Mouse (Mus musculus) liver, embryonic 12.5 days (tissue): ENCODE data around the gene Slc11a2. TPM values are rescaled to one million over a fixed set of nuclear protein-coding genes. Genes with fewer than 3 reads are reported as not detected.

Experiments used
- ATAC-seq: fragments of 200-750 bp; cut with Nextera tagmentation; 2 replicates; pipeline ENCODE4 v1.8.0; 2017; ENCODE audit warnings: moderate number of reproducible peaks, mild to moderate bottlenecking, moderate library complexity
- H3K27ac ChIP-seq: fragments of 300-500 bp; sonication (generic); 2 replicates; pipeline ENCODE4 v1.5.1; 2016; ENCODE audit warnings: mild to moderate bottlenecking
- H3K27me3 ChIP-seq: fragments of 300-500 bp; sonication (generic); replicated peaks from 2 replicates; pipeline ENCODE4 v1.6.1; 2016; ENCODE audit warnings: mild to moderate bottlenecking, moderate library complexity
- H3K36me3 ChIP-seq: fragments of 300-500 bp; sonication (generic); 2 replicates; pipeline ENCODE4 v1.6.1; 2016; ENCODE audit warnings: mild to moderate bottlenecking, moderate library complexity
- H3K4me1 ChIP-seq: fragments of 300-500 bp; sonication (generic); 2 replicates; pipeline ENCODE4 v1.6.1; 2016
- H3K4me2 ChIP-seq: fragments of 300-500 bp; sonication (generic); 2 replicates; pipeline ENCODE4 v1.6.1; 2016; ENCODE audit warnings: mild to moderate bottlenecking, moderate library complexity
- H3K4me3 ChIP-seq: fragments of 300-500 bp; sonication (generic); 2 replicates; pipeline ENCODE4 v1.5.1; 2016; ENCODE audit warnings: mild to moderate bottlenecking, moderate library complexity
- H3K9ac ChIP-seq: fragments of 300-500 bp; sonication (generic); 2 replicates; pipeline ENCODE4 v1.6.1; 2016; ENCODE audit warnings: mild to moderate bottlenecking, moderate library complexity
- H3K9me3 ChIP-seq: fragments of 300-500 bp; sonication (generic); replicated peaks from 2 replicates; pipeline ENCODE4 v1.6.1; 2016; ENCODE audit warnings: mild to moderate bottlenecking, moderate library complexity
- WGBS: fragments of 180-500 bp; shearing (Covaris S2); methylation state at CpG from one replicate; pipeline ENCODE4 v1.1.7; 2016; ENCODE audit not compliant: insufficient replicate concordance; 5-methylcytosine and 5-hydroxymethylcytosine counted together
- polyA plus RNA-seq: library from polyadenylated mRNA; unstranded; fragments of >200 nt; fragmentation: Nextera tagmentation; extraction: Ambion mirVana; gene quantifications from 2 replicates; pipeline ENCODE4 v1.2.1, GENCODE M21; 2016

Slc11a2 gene
- polyA plus RNA-seq, 1 experiment from 2014 or later: 56.5 TPM

DNA sequence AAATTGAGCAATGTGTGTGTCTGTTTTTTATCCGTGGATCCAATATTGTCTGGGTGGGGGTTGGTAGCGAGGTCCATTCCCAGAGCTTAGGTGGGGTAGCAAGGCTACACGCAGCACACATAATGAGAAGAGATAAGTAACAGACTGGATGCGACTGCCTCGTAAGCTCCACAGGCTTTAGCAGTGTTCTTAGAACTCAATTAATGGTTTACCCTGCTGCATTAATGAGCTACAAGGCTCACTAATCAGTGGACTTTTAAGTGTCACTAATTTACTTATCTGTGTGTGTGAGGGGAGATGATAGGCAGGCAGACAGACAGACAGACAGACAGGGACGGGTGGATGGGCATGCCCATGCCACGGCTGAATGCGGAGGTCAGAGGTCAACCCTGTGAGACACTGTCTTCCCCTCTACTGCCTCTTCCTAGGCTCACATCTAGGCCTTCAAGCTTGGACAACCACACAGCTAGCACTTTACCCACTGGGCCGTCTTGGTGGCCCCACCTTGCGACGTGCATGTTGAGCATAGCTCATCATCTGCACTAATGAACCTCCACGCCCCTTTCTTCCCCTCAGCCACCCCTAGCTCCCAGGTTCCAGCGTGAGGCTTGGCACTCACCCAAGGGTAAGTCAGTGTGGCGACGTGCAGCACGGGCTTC, 24.2 kb downstream of the Slc11a2 start:
- Histone ChIP-seq H3K27ac (no peak overlapping the region), H3K9ac (no peak overlapping the region), H3K4me2 (no peak overlapping the region), H3K4me3 (no peak overlapping the region), H3K27me3 (no peaks in the 10 kb centered on the region), H3K9me3 (no peaks in the 10 kb centered on the region), H3K4me1 (peaks cover 42% of the 10 kb centered on the region), H3K36me3 (peaks cover 100% of the 10 kb centered on the region)
- 83% methylated on average over 16 of the region's 16 CpGs for WGBS
- no peak for ATAC-seq

DNA sequence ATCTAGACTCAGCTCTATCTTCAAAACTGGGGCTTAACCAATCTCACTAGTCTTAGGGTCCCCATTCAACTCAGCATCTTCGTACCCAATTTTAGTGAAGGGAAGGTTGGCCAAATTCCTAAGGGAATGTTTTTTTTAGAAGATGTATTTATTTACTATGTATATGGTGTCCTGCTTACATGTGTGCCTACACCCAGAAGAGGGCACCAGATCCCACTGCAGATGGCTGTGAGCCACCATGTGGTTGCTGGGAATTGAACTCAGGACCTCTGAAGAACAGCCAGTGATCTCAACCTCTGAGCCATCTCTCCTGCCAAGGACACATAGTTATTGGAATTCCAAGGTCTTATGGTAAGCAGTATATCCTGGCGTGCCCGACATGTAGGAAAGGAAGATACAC, 29.3 kb downstream of the Slc11a2 start:
- ATAC-seq: no peak
- Histone ChIP-seq H3K27ac (no peak overlapping the region), H3K9me3 (no peaks in the 10 kb centered on the region), H3K4me2 (no peak overlapping the region), H3K4me1 (peaks cover 35% of the 10 kb centered on the region), H3K4me3 (no peak overlapping the region), H3K27me3 (no peaks in the 10 kb centered on the region), H3K9ac (no peak overlapping the region), H3K36me3 (peaks cover 90% of the 10 kb centered on the region)
- WGBS: 94% methylated on average over 3 of the region's 3 CpGs

DNA sequence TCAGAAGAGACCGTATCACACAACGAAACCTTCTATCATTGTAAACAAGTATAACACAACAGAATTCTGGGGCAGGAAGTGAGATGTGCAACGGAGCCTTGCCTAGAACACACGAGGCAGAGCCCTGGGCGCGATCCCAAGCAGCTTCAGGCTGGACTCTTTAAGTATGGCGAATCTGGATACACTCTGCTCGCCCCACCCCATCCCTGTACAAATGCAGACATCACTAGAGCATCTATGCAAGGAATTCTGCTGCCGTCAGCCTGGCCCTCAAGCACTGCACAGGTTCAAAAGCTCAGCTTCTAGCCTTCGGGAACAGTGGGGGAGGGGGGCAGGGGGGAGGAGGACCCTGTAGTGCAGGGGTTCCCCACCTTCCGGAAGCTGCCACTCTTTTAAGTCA, 31.9 kb downstream of the Slc11a2 start:
- Histone ChIP-seq H3K4me1 (peaks cover 56% of the 10 kb centered on the region), H3K4me3 (no peak overlapping the region), H3K27me3 (no peaks in the 10 kb centered on the region), H3K36me3 (peaks cover 77% of the 10 kb centered on the region), H3K4me2 (peak overlapping the region; percentile 55; the same call in 1 of the 2 replicates), H3K9ac (peak overlapping the region; percentile 22; the same call in 1 of the 2 replicates), H3K9me3 (no peaks in the 10 kb centered on the region), H3K27ac (peak overlapping the region; percentile 88)
- WGBS: 92% methylated on average over 11 of the region's 11 CpGs
- ATAC-seq: no peak

DNA sequence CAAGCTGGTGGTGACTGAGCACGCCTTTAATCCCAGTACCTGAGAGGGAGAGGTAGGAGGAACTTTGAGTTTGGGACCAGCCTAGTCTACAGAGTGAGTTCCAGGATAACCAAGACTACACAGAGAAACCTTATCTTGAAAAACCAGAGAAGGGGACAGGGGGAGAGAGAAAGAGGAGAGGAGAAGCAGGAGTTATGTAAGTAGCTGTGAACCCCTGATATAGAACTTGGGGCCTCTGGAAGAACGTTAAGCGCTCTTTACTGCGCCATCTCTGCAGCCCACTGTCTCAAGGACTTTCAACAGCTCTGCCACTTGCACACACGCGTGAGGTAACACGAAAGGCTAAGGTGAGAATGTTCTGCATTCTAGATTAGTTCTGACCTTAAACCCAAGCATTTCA, 33.3 kb downstream of the Slc11a2 start:
- H3K27ac ChIP-seq: peak overlapping the region; percentile 88
- WGBS: 19% methylated on average over 7 of the region's 7 CpGs
- peak overlapping the region; percentile 52 for H3K9ac ChIP-seq

DNA sequence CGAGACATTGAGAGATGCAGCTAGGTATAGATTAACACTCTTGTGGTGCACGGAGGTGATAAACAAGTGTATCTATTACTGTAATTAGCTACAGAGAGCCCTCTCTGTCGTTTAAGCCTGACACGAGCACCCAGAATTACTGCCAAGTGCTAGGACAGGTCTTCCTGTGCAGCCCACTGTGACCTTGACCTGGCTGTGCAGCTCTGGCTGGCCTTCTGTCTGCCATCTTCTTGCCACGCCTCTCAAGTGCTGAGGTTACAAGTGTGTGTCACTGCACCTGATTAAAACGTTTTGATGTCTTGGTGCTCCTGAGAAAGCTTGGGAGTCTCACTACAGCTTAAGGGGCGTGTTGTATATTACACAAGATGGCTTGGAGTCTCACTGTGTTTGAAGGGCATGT, 33.8 kb downstream of the Slc11a2 start:
- Histone ChIP-seq H3K4me1 (peaks cover 62% of the 10 kb centered on the region), H3K4me2 (peak overlapping the region; percentile 55), H3K27me3 (no peaks in the 10 kb centered on the region), H3K9me3 (no peaks in the 10 kb centered on the region), H3K9ac (peak overlapping the region; percentile 52), H3K4me3 (no peak overlapping the region), H3K27ac (peak overlapping the region; percentile 88), H3K36me3 (peaks cover 64% of the 10 kb centered on the region)
- peak; percentile 58 for ATAC-seq
- WGBS: 31% methylated on average over 7 of the region's 7 CpGs

More for the DNA sequence above, 33.3 kb downstream of the Slc11a2 start:
- H3K27me3 ChIP-seq: no peaks in the 10 kb centered on the region
- H3K4me3 ChIP-seq: no peak overlapping the region; the same call in 1 of the 2 replicates
- peaks cover 62% of the 10 kb centered on the region for H3K4me1 ChIP-seq
- peak overlapping the region; percentile 55 for H3K4me2 ChIP-seq
- peaks cover 69% of the 10 kb centered on the region for H3K36me3 ChIP-seq
- ATAC-seq: peak; percentile 91
- no peaks in the 10 kb centered on the region for H3K9me3 ChIP-seq

DNA sequence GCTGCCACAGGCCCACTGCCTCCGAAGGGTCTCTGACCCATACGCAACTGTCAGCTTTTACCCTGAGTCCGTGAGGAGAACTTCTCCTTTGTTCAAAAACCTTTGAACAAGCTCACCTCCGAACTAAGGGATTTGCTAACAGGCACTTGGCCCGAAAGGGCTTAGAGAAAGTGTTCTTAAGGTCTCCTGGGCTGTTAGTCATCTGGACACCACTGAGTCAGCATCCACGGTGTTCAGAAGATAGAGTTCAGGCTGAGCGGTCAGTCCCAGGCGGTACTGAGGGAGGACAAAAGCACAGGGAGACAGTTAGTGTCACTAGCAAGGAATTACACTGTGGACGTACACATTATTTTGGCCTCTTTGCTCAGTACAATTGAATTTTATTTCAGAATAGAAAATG, 36.0 kb downstream of the Slc11a2 start:
- no peak overlapping the region for H3K27ac ChIP-seq
- no peak for ATAC-seq
- 79% methylated on average over 9 of the region's 9 CpGs for WGBS
- no peak overlapping the region for H3K4me2 ChIP-seq
- H3K4me1 ChIP-seq: peaks cover 60% of the 10 kb centered on the region
- no peak overlapping the region for H3K9ac ChIP-seq
- H3K27me3 ChIP-seq: no peaks in the 10 kb centered on the region
- peaks cover 42% of the 10 kb centered on the region for H3K36me3 ChIP-seq
- H3K4me3 ChIP-seq: no peak overlapping the region
- no peaks in the 10 kb centered on the region for H3K9me3 ChIP-seq

DNA sequence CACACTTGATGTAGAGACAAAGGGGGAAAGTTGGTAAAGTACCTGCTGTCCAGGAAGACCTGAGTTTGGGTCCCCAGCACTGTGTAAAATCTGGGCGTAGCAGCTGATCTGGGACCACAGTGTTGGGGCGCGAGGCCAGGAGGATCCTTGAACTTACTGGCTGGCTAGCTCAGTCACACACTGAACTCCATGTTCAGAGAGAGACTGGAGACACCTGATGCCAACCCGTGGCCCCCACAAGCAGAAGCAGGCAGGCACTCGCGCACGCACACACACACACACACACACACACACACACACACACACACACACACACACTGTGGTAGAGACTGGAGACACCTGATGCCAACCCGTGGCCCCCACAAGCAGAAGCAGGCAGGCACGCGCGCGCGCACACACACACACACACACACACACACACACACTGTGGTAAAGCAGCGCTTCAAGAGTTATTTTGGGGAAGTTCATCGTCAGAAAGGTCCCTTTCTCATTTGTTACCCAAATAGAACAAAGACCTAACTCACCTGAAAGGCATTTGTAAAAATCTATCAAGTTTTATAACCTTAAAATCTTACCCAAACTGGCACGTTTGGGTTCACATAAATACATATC, 36.5 kb downstream of the Slc11a2 start:
- H3K27ac ChIP-seq: no peak overlapping the region; the same call in 1 of the 2 replicates
- no peak overlapping the region for H3K4me2 ChIP-seq
- H3K9me3 ChIP-seq: no peaks in the 10 kb centered on the region
- no peak for ATAC-seq
- WGBS: 80% methylated on average over 16 of the region's 16 CpGs
- H3K4me3 ChIP-seq: no peak overlapping the region
- H3K9ac ChIP-seq: no peak overlapping the region
- peaks cover 37% of the 10 kb centered on the region for H3K36me3 ChIP-seq
- peaks cover 54% of the 10 kb centered on the region for H3K4me1 ChIP-seq
- H3K27me3 ChIP-seq: no peaks in the 10 kb centered on the region

DNA sequence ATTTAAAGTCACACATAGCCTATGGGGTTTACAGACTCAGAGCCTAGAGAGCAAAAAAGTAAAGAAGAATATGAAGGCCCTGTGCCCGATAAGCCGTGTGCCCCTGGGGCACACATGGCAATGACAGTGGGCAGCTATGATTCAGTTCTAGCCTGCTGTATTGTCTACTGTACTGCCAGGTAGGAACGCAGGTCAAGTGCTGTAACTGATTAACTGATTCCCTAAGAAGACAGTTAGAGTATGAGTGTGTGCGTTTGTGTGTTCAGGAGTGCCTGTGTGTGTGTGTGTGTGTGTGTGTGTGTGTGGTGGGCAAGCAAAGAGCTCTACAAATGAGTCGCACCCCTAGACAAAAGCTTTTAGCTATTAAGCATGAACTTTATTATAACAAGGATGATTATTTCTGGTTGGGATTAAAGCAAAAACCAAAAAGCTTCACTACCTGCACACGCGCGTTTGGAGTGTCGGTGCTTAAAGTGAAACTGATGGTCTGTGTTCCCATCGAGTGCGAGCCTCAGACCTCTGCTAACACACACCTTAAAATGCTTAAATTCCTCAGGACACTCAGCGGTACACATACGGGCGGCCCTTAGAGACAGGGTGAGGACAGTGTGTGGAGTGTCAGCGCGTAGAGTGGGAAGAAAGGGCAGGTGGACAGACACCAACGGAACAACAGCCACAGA, 37.2 kb downstream of the Slc11a2 start:
- Histone ChIP-seq H3K9me3 (no peaks in the 10 kb centered on the region), H3K27me3 (0 out of 2 replicates have a peak, but pooled peaks cover 4% of the 10 kb centered on the region), H3K27ac (peak overlapping the region; percentile 53; the same call in 1 of the 2 replicates), H3K36me3 (peaks cover 30% of the 10 kb centered on the region), H3K9ac (no peak overlapping the region), H3K4me3 (no peak overlapping the region), H3K4me2 (no peak overlapping the region), H3K4me1 (peaks cover 47% of the 10 kb centered on the region)
- 86% methylated on average over 17 of the region's 17 CpGs for WGBS
- ATAC-seq: no peak

DNA sequence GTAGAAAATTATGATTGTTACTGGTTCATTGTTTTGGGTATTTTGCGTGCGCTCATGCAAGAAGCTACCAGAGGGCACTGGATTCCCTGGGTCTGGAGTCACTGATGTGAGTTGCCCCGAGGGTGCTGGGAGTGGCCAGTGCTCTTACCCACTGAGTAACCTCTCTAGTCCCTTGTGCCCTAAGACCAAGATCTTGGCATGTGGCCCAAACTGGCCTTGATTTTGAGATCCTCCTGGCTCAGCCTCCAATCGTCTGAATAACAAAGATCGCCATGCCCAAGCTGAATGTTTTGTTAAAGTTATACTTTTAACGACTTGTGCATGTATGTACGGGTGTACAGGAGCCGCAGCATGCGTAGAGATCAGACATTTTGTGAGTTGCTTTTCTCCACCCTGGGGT, 39.2 kb downstream of the Slc11a2 start:
- H3K27ac ChIP-seq: no peak overlapping the region
- no peak overlapping the region for H3K4me2 ChIP-seq
- no peak overlapping the region for H3K4me3 ChIP-seq
- 82% methylated on average over 9 of the region's 9 CpGs for WGBS
- peaks cover 16% of the 10 kb centered on the region; the same call in 1 of the 2 replicates for H3K27me3 ChIP-seq
- peaks cover 28% of the 10 kb centered on the region for H3K4me1 ChIP-seq
- no peaks in the 10 kb centered on the region for H3K9me3 ChIP-seq
- no peak for ATAC-seq
- no peak overlapping the region for H3K9ac ChIP-seq
- H3K36me3 ChIP-seq: peaks cover 21% of the 10 kb centered on the region; the same call in 1 of the 2 replicates

DNA sequence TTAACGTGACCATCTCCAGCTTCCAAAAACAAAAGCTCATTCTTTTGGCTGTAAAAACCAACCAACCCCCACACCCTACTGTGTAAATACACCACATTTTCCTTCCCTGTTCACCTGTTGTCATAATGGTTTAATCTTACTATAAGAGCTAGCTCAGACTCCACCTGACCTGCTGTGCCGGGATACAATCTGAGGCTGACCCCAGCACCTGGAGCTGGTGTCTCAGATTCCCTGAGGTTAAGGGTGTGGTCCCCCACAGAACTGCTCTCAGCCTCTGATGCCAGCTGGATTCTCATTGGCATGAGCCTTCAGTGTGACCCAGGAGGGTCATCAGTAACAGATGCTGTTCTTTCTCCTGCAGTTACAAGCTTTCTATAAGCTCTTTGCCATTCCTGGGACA, 44.8 kb downstream of the Slc11a2 start:
- no peaks in the 10 kb centered on the region for H3K36me3 ChIP-seq
- H3K4me1 ChIP-seq: no peaks in the 10 kb centered on the region; the same call in 1 of the 2 replicates
- H3K4me2 ChIP-seq: no peak overlapping the region
- H3K27ac ChIP-seq: no peak overlapping the region
- no peak overlapping the region for H3K9ac ChIP-seq
- WGBS: 55% methylated on average over 2 of the region's 2 CpGs
- peaks cover 16% of the 10 kb centered on the region; the same call in 1 of the 2 replicates for H3K27me3 ChIP-seq
- no peaks in the 10 kb centered on the region for H3K9me3 ChIP-seq
- no peak overlapping the region for H3K4me3 ChIP-seq
- ATAC-seq: no peak

DNA sequence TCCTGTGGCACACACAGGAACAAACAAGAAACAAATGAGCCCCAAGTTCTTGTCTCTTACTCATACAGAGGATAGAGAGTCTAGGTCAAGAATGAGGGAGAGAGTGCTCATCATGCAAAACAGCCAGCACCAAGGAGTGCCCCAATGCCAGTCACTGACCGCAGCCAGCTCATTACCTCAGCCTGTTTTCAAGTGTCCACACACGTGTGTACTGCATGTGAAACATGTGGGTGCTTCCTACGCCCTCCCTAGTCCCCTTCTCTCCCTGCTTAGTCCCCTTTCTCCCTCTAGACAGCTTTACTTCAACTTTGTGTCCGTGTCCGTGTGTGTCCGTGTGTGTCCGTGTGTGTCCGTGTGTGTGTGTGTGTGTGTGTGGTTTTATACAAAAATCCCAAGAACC, 45.2 kb downstream of the Slc11a2 start:
- WGBS: 67% methylated on average over 8 of the region's 8 CpGs
- Histone ChIP-seq H3K4me1 (no peaks in the 10 kb centered on the region; the same call in 1 of the 2 replicates), H3K4me2 (no peak overlapping the region), H3K9ac (no peak overlapping the region), H3K27me3 (peaks cover 16% of the 10 kb centered on the region; the same call in 1 of the 2 replicates), H3K36me3 (no peaks in the 10 kb centered on the region), H3K27ac (no peak overlapping the region), H3K9me3 (no peaks in the 10 kb centered on the region), H3K4me3 (no peak overlapping the region)
- no peak for ATAC-seq
